Mouse (Mus musculus) retina, postnatal 1 day (tissue): ENCODE results near the gene Mapk13.
"Not testable (repeated sequence)": the region's sequence is repeated elsewhere in the genome, so short reads cannot be mapped to it uniquely, and the experiment has no call there.

ENCODE experiments used
- DNase-seq: peaks from one replicate; pipeline ENCODE4 v3.0.0-alpha.2; 2012

Gene Mapk13

DNA sequence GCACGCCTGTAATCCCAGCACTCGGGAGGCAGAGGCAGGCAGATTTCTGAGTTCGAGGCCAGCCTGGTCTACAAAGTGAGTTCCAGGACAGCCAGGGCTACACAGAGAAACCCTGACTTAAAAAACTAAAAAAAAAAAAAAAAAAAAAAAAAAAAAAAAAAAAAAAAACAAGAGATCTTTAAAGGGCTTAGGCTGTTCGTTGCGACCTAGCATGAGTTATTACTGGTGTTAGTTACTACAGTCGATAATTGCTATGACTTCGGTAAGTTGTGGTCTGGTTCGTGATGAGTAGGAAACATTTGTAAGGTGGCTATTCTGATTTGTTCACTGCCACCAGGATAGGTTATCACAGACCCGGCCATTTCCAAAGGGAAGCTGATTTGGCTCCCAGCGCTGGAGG is 47.2 kb downstream of the Mapk13 start:
- not testable (repeated sequence) for DNase-seq

DNA sequence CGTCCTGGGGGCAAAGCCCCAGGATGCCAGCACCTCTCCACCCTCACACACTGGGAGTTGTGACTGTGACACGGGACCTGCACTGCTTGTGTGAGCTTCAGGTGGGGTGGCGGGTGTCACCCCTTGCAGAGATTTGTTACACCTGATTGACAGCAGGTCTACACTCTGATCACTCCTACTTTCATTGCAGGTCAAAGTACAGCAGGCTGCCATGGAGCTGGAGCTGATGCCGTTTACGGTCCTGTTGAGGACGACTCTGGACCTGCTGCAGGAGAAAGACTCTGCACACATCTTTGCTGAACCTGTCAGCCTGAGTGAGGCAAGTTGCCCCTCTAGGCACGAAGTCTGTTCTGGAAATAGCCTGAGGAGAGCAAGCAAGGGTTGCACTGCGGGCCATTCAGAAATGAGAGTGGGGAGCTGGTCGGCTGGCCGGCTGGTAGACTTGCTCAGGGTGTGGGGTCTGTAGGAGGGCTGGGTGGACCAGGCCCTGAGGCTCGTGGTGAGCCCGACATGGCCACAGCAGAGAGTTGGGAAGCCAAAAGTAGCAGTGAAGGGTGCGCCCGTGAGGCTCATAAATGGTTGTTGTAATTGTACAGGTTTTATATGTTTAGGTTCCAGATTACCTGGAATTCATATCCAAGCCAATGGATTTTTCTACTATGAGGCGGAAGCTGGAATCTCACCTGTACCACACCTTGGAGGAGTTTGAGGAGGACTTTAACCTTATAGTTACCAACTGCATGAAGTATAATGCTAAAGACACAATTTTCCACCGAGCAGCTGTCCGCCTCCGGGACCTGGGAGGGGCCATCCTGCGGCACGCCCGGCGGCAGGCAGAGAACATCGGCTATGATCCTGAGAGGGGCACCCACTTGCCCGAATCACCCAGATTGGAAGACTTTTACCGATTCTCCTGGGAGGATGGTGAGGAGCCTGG is 48.0 kb downstream of the Mapk13 start:
- DNase-seq = no peak

DNA sequence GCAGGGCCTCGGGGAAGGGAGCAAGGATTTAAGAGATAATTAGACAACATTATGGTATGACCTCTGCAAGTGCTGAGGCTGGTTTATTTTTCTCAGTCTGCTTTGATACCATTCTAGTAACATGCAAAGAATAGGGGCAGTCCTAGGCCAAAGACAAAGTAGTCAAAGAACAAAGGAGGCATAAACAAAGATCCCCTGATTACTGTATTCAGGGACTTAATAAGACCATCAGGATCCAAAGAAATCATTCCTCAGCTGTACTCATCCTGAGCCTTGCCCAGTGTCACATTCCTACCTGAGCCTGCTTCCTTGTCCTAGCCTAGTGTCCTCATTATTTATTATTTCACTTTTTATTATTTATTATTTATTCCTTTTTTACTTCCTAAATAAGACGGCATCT is 51.1 kb downstream of the Mapk13 start:
- DNase-seq = no peak

DNA sequence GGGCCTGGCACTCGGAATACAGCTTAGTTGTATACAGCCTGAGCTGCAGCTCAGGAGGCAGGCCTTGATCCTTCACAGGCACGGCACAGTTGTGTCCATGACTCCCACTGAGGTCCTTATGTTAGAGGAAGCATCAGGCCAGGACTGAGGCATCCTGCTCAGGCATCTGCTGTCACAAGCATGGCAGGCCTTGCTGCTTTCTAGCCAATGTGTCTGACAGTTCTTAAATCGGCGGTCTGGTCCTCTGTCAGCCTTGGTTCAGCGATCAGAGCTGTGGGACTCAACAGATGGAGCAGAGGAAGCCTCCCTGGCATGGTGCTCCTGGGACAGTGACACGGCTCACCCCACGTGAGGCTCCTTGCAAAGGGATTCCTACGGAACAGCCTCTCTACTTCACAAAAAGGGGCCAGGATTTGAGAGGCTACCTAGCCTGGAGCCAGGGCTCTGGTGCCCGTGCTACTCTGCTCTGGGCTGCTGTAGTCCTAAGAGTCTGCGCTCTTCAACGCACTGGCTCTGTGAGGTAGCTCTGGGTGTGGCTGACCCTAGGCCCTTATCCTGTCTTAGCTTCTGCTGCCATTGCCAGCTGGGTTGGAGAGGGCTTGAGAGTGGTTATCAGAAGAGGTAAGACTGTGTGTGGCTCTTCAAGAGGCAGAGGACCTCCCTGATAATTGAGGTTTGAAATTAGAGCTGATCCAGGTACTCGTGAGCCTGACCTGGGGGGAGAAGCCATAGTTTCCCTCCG is 54.1 kb downstream of the Mapk13 start:
- DNase-seq = no peak

GRCm38 (mm10) chr17:28823749-28824148 is 54.7 kb downstream of the Mapk13 start:
- no peak for DNase-seq

DNA sequence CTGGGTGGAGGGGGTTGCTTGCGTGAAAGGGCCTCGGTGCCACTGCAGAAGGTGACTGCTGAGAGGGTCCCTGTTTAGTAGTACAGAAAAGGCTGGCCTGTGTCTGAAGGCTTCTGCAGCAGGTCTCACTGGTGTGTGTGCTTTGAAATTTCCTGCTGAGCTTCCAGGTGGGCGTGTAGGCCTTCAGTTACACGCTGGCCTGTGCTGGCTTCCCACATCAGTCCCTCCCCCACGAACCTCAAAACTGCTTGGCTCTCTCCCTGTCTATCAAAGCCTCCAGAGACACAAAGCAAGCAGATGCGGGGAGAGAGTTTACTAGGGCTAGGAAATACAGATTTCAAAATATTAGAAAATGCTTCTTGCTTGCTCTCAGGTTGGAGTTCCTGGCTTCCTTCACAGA is 55.8 kb downstream of the Mapk13 start:
- DNase-seq = no peak

- DNase-seq = peak; percentile 27
Measured at GRCm38 (mm10) chr17:28825359-28826041, 56.4 kb downstream of the Mapk13 start.

GRCm38 (mm10) chr17:28827665-28828231 is 58.7 kb downstream of the Mapk13 start:
- no peak for DNase-seq

DNA sequence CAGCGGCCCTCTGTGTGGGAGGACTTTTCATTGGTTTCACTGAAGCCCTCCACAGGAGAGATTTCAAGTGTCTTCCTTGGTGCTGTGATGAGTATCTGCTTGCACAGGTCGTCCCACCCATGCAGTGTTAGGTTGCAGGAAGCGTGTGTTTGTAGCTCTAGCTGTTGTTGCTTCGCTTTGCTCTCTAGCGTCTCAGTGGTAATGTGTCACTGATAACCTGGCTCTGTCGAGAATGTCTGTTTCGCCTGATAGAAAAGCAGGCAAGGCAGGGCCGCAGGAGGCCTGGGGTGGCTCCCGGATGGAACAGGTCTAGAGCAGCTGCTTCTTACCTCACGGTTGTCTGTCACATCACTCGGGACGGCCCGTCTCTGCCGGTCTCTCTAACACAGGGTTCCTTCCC is 60.0 kb downstream of the Mapk13 start:
- DNase-seq = no peak
